Mouse (Mus musculus): ENCODE measurements around the gene Cdx2.

Gene Cdx2

GRCm38 (mm10) chr5:147291764-147292505, 15.1 kb downstream of the Cdx2 start:
- no peak for DNase-seq

- DNase-seq: no peak
Measured at GRCm38 (mm10) chr5:147284365-147284764, 22.7 kb downstream of the Cdx2 start.

- DNase-seq: no peak
Measured at GRCm38 (mm10) chr5:147277547-147277925, 29.5 kb downstream of the Cdx2 start.

GRCm38 (mm10) chr5:147276701-147277546, 30.1 kb downstream of the Cdx2 start:
- DNase-seq: no peak

GRCm38 (mm10) chr5:147275761-147276160, 31.3 kb downstream of the Cdx2 start:
- DNase-seq: no peak

GRCm38 (mm10) chr5:147274174-147275141, 32.6 kb downstream of the Cdx2 start:
- no peak for DNase-seq

GRCm38 (mm10) chr5:147272808-147273345, 34.2 kb downstream of the Cdx2 start:
- DNase-seq: no peak

- no peak for DNase-seq
Measured at GRCm38 (mm10) chr5:147272046-147272807, 34.8 kb downstream of the Cdx2 start.

GRCm38 (mm10) chr5:147270673-147271655, 36.1 kb downstream of the Cdx2 start:
- no peak for DNase-seq

GRCm38 (mm10) chr5:147269926-147270672, 37.0 kb downstream of the Cdx2 start, which contains the start of gene Pdx1:
Gene Pdx1, plus strand, starts transcription at chr5:147269959.
- no peak for DNase-seq

GRCm38 (mm10) chr5:147269371-147269770, 37.7 kb downstream of the Cdx2 start:
- no peak for DNase-seq

GRCm38 (mm10) chr5:147268728-147269127, 38.3 kb downstream of the Cdx2 start:
- DNase-seq: no peak

GRCm38 (mm10) chr5:147267434-147267833, 39.6 kb downstream of the Cdx2 start:
- DNase-seq: no peak

- DNase-seq: no peak
Measured at GRCm38 (mm10) chr5:147263945-147264344, 43.1 kb downstream of the Cdx2 start.

GRCm38 (mm10) chr5:147261899-147262541, 45.0 kb downstream of the Cdx2 start:
- DNase-seq: no peak

- no peak for DNase-seq
Measured at GRCm38 (mm10) chr5:147260778-147261177, 46.3 kb downstream of the Cdx2 start.

- DNase-seq: no peak
Measured at GRCm38 (mm10) chr5:147260189-147260588, 46.9 kb downstream of the Cdx2 start.
